Mouse (Mus musculus) kidney, postnatal 4 days (tissue): ENCODE measurements around the gene Gad1.

Source experiments
- DNase-seq, 2 experiments: peaks; one replicate each; pipeline ENCODE4 v3.0.0; 2021; ENCODE audit warnings: mixed read lengths in 2 of 2

Gene Gad1

DNA sequence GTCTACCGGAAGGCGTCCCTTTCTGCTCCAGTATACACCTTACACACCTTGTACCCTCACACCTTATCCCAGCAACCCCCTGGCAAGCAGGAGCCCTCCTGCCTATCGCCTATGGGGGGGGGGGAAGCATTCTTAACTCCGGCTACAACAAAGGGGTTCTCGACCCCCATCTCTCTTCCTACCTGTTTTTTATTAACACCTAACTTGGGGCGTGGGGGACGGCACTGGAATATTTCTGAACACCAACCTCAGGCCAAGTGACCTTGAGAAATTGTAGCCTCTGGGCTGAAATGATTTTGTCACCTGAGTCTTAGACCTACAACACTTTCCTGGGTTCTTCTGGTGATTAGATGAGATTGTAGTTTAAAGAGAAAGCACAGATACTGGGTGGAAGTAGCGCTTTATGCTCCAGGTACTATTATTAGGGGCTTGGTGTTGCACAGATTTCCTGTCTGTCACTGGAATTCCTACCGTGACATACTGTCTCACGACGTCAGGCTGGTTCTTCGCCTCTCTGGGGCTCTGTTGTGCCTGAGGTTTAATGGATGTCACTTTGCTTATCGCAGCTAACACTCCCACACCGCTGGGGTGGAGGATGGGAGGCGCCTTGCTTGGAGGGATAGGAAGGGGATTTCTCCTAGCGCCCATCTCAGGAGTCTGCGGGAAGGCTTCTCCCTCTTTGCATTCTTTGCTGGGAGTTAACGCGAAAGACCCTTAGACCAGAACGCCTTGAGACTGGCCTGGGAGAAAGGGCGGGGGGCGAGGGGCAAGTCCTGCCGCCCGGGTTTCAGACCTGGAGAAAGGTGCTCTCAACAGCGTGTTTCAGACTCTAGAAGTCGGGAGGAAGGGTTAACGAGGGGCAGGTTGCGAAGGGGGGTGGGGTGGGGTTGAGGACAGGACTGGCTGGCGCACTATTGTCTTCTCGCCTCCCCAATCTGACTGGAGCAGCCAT lies 13.1 kb downstream of the Gad1 start:
- peak; percentile 32 to 48 for DNase-seq

DNA sequence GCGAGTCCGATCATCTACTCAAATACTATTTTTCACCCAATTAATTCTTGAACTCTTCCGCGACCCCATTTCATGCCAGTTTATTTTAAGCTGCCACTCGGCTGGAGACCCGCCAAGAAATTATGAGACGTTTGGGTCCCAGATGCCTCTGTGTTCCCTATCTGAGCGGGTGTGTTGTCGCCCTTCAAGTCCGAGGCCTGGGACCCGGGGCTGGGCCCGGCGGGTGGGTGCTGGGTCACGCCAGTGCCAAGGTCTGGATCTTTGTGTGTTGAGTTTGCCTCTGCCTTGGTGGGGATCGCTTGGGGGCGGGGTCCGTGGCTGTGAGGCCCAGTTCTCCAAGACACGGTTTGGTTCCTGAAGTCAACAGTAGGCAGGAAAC lies 13.7 kb downstream of the Gad1 start:
- DNase-seq, result peak; percentile 12 to 31

- DNase-seq, result peak; percentile 80
Measured at GRCm38 (mm10) chr2:70567071-70567681, 14.3 kb downstream of the Gad1 start.

GRCm38 (mm10) chr2:70567682-70568077 lies 14.8 kb downstream of the Gad1 start:
- peak; percentile 9 to 19 for DNase-seq

GRCm38 (mm10) chr2:70568198-70568941 lies 15.5 kb downstream of the Gad1 start:
- peak; percentile 60 to 70 for DNase-seq

DNA sequence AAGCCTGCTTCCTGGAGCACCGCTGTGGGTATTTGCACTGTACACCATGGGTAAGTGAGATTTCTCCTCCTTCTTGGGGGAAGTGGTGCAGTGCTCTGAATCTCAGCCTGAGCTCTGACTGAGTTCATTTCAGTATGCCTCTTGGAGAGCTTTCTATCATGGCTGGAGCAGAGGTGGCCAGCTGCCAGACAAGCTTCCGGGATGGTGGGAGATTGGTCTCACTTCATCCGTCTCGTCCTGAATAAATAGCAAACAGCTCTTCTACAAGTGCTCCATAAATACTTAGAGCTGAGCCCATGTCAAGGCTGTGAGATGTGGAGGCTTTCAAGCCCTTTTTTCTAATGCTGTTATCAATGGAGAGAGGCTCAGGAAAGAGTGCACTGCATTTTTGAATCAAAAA lies 18.8 kb downstream of the Gad1 start:
- peak; percentile 43 to 60 for DNase-seq

- no peak for DNase-seq
Measured at GRCm38 (mm10) chr2:70572251-70572650, 19.4 kb downstream of the Gad1 start.

GRCm38 (mm10) chr2:70573544-70574210 lies 20.8 kb downstream of the Gad1 start:
- no peak for DNase-seq

- DNase-seq, result no peak
Measured at GRCm38 (mm10) chr2:70588200-70588599, 35.3 kb downstream of the Gad1 start.

DNA sequence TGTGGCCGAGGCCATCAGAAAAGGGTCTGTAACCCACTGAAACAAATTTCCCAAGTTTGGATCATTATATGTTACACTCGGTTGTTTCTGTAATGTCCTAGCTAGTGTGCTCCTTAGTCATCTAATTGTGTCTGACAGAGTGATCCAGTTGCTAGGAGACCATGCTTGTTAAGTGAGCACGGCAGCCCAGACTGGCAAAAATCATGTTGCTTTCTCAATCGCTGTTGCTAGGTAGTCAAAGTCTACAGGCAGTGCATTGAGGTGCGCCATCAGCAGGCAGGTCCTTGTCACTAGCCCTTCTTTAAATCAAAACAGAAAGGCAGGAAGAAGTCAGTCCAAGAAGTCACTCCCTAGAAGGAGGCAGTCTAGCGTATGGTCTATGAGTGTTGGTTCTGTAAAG lies 39.6 kb downstream of the Gad1 start:
- DNase-seq, result no peak

DNA sequence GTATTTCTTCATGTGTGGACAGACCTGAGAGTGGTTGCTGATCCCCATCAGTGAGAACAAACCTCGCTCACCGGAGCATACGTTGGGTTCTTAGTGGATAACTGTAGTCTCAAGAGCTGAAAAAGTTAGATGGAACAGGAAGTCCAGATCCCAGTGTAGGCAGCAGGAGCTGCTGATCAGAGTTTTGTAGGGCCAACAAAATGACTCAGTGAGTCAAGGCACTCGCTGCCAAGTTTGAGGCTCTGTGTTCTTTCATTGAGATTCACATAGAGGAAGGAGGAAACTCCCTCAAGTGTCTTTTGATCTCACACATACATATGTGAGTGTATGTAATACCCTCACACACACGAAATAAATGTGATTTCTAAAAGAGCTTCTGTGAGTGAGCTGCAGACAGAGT lies 40.8 kb downstream of the Gad1 start:
- no peak for DNase-seq

DNA sequence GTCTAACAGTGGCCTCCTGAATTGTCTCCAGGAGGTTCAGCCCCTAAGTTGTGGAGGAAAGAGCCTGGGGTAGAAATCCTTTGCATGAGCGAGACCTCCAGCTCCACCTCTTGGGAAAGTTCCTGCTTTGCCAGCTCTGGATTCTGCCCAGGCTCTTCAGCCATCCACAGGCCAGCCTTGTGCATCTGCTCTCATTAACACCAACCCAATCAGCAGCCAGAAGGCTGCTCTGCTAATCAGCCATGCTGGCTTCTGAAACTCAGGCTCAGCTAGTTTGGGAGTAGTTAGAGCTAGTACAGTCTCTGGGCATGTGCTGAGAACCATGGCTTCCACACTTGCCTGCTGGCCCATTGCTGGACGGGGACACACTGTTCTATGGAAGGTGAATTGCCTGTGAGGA lies 43.0 kb downstream of the Gad1 start:
- DNase-seq, result no peak

DNA sequence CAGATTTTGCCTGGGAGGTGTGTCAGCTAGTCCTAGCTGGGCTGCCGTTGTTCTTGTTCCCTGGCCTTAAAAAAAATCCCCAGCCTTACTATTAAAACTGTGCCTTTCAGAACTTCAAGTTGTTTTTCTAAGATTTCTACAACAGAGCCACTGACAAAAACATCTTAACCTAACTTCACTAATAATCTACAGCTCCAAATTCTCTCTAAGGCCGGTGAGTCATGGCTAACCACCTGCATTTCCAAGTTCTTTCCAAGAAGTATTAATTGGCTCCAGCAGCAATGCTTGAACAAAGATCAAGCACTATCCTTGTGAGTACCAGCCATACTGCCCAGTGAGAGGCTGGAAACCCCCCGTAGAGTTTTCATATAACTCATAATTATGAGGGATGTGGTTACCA lies 56.9 kb downstream of the Gad1 start:
- DNase-seq, result no peak

DNA sequence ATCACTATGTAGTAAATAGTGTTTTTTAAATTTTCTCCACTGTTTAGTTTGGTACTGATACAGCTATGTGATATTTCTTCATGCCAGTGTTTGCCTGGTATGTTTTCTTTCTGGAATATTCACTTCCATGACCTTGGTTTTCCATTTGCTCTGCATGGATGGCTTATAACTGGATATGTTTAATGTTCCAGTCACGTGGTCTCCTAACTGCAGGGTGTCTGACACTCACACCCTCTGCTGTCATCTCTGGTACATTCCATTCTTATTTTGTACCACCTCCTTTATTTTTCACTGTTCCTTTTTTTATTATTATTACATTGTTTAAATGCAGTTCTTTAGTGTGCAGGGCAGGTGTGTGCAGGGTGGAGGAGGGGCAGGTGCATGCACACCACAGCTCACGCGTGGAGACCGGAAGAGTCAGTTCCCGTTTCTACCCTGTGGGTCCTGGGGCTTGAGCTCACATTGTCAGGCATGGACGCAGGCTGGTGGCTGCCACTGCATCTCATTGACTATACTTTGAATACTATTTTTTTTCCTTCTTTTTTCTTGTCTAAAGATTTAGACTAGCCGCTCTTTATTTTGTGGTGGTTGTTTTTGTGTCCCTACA lies 62.0 kb downstream of the Gad1 start:
- no peak for DNase-seq

DNA sequence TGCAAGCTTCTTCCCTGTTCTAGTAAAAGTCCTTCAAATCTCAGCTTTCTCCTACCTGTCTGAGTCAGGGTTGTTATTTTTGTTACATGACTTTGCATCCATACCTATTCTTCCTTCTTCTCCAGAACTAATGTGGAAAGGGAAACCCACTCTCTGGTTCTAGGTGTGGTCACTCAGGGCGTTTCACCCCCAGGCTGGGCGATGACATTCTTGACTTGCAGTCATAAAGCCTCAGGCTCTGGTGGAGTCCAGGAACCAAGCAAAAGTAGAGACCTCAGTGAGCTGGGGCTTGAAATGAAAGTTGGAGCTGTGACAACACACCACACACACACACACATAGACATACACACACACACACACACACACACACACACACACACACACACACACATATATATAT lies 63.2 kb downstream of the Gad1 start:
- DNase-seq, result no peak

DNA sequence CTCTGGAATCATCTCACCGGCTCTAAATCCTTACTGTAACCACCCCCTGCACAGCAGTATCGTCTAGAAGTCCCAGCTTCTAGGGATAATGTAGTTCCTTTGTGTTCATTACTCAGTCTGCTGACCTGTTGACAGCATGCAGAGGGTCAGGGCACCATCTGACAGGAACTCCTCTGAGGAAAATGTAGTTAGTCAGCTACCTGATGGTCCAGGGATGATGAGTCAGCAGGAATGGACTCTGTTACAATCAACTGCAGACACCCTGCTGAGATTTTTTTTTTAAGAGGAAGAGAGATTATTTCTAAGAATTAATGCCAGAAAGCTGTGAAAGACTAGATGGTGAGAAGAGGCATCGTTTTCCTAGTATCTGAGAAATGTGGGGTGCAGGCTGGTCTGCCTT lies 63.7 kb downstream of the Gad1 start:
- DNase-seq, result no peak

DNA sequence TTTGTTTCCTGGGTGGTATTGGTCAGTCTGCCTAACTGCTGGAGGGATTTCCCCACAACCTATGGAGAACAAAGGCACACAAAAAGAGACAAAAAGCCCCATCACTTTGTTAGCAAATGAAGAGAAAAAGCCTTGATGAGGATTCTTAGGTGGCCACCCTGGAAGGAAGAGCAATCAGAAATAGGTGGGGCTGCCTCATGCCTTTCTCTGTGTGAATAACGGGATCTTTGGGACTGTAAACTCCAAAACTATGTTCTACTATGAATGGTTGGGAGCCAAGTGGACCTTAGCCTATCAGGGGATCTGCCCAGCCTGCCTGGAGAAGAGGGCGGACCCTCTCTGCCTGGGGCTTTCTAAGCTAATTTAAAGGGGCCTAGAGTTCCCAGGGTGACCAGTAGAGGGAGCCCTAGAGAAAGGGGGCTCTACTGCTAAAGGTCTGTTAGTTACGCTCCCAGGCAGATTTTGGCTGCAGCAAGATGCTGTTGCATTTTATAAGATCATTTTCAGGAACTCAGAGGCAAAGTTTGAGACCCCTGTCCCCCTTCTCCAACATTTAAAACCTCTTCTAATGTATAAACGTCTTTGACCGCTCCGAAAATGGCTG lies 66.5 kb downstream of the Gad1 start:
- DNase-seq, result no peak

GRCm38 (mm10) chr2:70620225-70620624 lies 67.4 kb downstream of the Gad1 start:
- peak; percentile 72 to 75 for DNase-seq

- no peak for DNase-seq
Measured at GRCm38 (mm10) chr2:70622244-70622643, 69.4 kb downstream of the Gad1 start.

GRCm38 (mm10) chr2:70625761-70626160 lies 72.9 kb downstream of the Gad1 start:
- no peak for DNase-seq

GRCm38 (mm10) chr2:70628397-70628796 lies 75.5 kb downstream of the Gad1 start:
- DNase-seq, result no peak

GRCm38 (mm10) chr2:70629339-70629761 lies 76.5 kb downstream of the Gad1 start:
- peak; percentile 59 to 75 for DNase-seq
